Mouse (Mus musculus) liver, embryonic 13.5 days (tissue): ENCODE results near the gene Mill2. TPM values are rescaled to one million over a fixed set of nuclear protein-coding genes. Genes with fewer than 3 reads are reported as not detected.
A peak's percentile ranks its signal among the peaks of the same experiment; 100 is the strongest.
"Not testable (repeated sequence)": the region's sequence is repeated elsewhere in the genome, so short reads cannot be mapped to it uniquely, and the experiment has no call there.

Experiments used
- ATAC-seq: fragments of 200-750 bp; cut with Nextera tagmentation; 2 replicates; pipeline ENCODE4 v1.8.0; 2017; ENCODE audit warnings: low read depth, mild to moderate bottlenecking, moderate number of reproducible peaks, moderate library complexity
- DNase-seq: peaks from one replicate; pipeline ENCODE4 v3.0.0; 2022
- H3K27ac ChIP-seq: fragments of 300-500 bp; sonication (generic); 2 replicates; pipeline ENCODE4 v1.5.1; 2015; ENCODE audit warnings: moderate library complexity, mild to moderate bottlenecking, inconsistent platforms
- H3K27me3 ChIP-seq: fragments of 300-500 bp; sonication (generic); 2 replicates; pipeline ENCODE4 v1.6.1; 2015; ENCODE audit warnings: mild to moderate bottlenecking, inconsistent platforms
- H3K36me3 ChIP-seq: fragments of 300-500 bp; sonication (generic); 2 replicates; pipeline ENCODE4 v1.6.1; 2015; ENCODE audit warnings: mild to moderate bottlenecking, inconsistent platforms
- H3K4me1 ChIP-seq: fragments of 300-500 bp; sonication (generic); replicated peaks from 2 replicates; pipeline ENCODE4 v1.6.1; 2015; ENCODE audit warnings: inconsistent platforms
- H3K4me2 ChIP-seq: fragments of 300-500 bp; sonication (generic); 2 replicates; pipeline ENCODE4 v1.6.1; 2015; ENCODE audit warnings: inconsistent platforms, mild to moderate bottlenecking, moderate library complexity
- H3K4me3 ChIP-seq: fragments of 300-500 bp; sonication (generic); replicated peaks from 2 replicates; pipeline ENCODE4 v1.5.1; 2015; ENCODE audit warnings: mild to moderate bottlenecking, inconsistent platforms
- H3K9ac ChIP-seq: fragments of 300-500 bp; sonication (generic); 2 replicates; pipeline ENCODE4 v1.6.1; 2015; ENCODE audit warnings: mild to moderate bottlenecking, inconsistent platforms
- H3K9me3 ChIP-seq: fragments of 300-500 bp; sonication (generic); replicated peaks from 2 replicates; pipeline ENCODE4 v1.6.1; 2016; ENCODE audit warnings: inconsistent platforms
- WGBS: fragments of 180-500 bp; shearing (Covaris S2); methylation state at CpG from one replicate; pipeline ENCODE4 v1.1.7; 2015; ENCODE audit not compliant: insufficient replicate concordance; 5-methylcytosine and 5-hydroxymethylcytosine counted together
- polyA plus RNA-seq: library from polyadenylated mRNA; unstranded; fragments of >200 nt; fragmentation: Nextera tagmentation; extraction: Ambion mirVana; gene quantifications from 2 replicates; pipeline ENCODE4 v1.2.1, GENCODE M21; 2015

Gene Mill2
- polyA plus RNA-seq, 1 experiment from 2014 or later = 0.20 TPM

DNA sequence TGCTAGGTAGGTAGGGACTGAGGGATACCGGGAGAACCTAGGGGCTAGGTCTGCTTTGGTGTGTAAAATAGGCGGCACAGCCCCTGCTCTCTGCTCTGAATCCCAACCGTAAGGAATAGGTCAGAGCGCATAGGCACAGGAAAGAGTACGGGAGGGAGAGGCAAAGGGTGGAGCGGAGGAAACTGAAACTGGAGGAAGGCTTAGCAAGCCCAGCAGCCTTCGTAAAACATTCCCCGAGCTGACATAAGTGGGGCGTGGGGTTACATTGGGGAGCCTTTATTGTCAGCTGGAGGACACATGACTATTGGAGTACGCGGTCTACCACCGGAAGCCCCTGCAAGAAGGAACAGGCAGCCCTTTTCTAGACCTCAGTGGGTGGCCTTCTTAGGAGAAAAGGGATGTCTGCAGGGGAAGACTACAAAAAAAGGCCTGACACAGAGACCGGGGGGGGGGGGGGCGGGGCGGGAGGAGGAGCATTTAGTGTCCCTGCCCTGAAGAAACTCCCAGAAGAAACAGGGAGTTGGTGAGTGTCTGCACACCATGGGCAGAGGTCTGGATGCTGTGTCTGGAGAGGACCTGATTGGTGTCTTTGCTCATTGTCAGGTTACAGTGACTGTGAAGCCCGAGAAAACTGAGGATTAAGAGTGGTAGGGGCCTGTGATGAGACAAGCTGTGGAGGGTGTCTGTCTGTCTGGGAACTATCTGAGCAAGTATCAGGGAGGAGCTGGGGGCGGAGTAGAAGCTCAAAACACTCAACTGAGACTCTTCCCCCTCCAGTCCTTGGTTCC lies 814 bp downstream of the Mill2 start:
- peak overlapping the region; percentile 26; the same call in 1 of the 2 replicates for H3K9ac ChIP-seq
- DNase-seq = no peak
- H3K4me3 ChIP-seq = peak overlapping the region; percentile 39
- no peaks in the 10 kb centered on the region for H3K9me3 ChIP-seq
- peak overlapping the region; percentile 55 for H3K4me2 ChIP-seq
- H3K27me3 ChIP-seq = no peaks in the 10 kb centered on the region
- no peaks in the 10 kb centered on the region for H3K36me3 ChIP-seq
- ATAC-seq = peak; percentile 57; the same call in 1 of the 2 replicates
- H3K4me1 ChIP-seq = peaks cover 14% of the 10 kb centered on the region; the same call in 1 of the 2 replicates
- WGBS = 5% methylated on average over 14 of the region's 17 CpGs
- no peak overlapping the region for H3K27ac ChIP-seq

DNA sequence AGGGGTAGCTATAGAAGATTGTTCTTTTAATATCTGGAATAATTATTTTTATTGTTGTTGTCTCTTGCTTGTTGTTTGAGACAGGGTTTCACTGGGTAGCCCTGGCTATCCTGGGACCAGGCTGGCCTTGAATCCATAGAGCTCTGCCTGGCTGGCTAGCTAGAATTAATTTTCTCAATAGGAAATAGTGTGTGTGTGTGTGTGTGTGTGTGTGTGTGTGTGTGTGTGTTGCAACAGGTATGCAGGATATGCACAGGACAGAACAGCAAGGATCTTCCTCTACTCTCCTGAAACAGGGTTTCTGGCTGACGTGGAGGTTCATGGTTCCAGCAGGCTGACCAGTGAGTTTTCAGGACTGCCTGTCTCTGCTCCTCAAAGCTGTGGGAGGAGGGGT lies 1.4 kb downstream of the Mill2 start:
- H3K27ac ChIP-seq = no peak overlapping the region
- H3K4me1 ChIP-seq = peaks cover 14% of the 10 kb centered on the region; the same call in 1 of the 2 replicates
- ATAC-seq (no peak), DNase-seq (no peak)
- 35% methylated on average over 1 of the region's 1 CpGs for WGBS
- H3K27me3 ChIP-seq = no peaks in the 10 kb centered on the region
- no peaks in the 10 kb centered on the region for H3K9me3 ChIP-seq
- H3K36me3 ChIP-seq = no peaks in the 10 kb centered on the region
- H3K4me2 ChIP-seq = peak overlapping the region; percentile 45
- no peak overlapping the region for H3K9ac ChIP-seq
- H3K4me3 ChIP-seq = no peak overlapping the region

DNA sequence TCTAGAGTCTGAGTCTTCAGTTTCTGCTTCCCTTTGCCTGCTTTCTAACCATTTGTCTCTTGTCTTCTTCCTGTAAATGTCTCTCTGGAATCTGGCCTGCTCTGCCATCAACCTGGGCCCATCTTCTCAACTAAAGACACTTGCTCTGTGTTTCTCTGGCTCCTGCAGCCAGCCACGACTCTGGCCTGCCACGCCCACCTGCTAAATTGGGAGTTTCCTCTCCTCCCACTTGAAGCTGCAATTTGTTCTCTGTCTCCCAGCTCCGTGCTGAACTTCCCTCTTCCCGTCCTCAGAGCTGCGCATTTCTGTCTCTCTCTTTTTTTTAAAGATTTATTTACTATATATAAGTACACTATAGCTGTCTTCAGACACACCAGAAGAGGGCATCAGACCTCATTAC lies 5.0 kb downstream of the Mill2 start:
- DNase-seq = no peak
- 16% methylated on average over 5 of the region's 5 CpGs for WGBS
- Histone ChIP-seq H3K4me1 (peaks cover 14% of the 10 kb centered on the region; the same call in 1 of the 2 replicates), H3K27me3 (no peaks in the 10 kb centered on the region), H3K4me3 (no peak overlapping the region), H3K27ac (no peak overlapping the region), H3K4me2 (no peak overlapping the region), H3K36me3 (no peaks in the 10 kb centered on the region), H3K9ac (no peak overlapping the region), H3K9me3 (no peaks in the 10 kb centered on the region)
- no peak for ATAC-seq

DNA sequence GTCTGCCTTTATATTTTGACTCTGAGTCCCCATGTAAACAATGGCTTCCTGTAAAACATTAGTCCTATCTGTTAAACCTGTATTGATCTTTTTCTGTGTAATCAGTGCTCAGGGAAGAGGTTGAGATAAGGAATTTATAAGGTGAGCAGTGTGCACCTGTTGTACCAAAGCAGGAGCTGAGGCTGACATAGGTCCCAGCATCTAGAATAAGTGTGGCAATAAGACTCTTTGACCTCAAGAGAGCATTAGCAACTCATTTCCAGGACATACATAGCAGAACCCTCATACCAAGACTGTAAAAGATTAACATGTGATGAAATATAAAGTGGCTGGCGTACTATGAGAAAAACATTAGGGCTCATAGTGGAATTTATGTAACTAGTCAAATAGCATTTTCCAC lies 8.6 kb downstream of the Mill2 start:
- no peak for DNase-seq
- 78% methylated on average over 1 of the region's 1 CpGs for WGBS
- no peaks in the 10 kb centered on the region for H3K9me3 ChIP-seq
- no peak overlapping the region for H3K9ac ChIP-seq
- H3K36me3 ChIP-seq = no peaks in the 10 kb centered on the region
- H3K27ac ChIP-seq = no peak overlapping the region
- H3K4me1 ChIP-seq = no peaks in the 10 kb centered on the region
- H3K27me3 ChIP-seq = no peaks in the 10 kb centered on the region
- no peak overlapping the region for H3K4me2 ChIP-seq
- ATAC-seq = no peak
- no peak overlapping the region for H3K4me3 ChIP-seq

DNA sequence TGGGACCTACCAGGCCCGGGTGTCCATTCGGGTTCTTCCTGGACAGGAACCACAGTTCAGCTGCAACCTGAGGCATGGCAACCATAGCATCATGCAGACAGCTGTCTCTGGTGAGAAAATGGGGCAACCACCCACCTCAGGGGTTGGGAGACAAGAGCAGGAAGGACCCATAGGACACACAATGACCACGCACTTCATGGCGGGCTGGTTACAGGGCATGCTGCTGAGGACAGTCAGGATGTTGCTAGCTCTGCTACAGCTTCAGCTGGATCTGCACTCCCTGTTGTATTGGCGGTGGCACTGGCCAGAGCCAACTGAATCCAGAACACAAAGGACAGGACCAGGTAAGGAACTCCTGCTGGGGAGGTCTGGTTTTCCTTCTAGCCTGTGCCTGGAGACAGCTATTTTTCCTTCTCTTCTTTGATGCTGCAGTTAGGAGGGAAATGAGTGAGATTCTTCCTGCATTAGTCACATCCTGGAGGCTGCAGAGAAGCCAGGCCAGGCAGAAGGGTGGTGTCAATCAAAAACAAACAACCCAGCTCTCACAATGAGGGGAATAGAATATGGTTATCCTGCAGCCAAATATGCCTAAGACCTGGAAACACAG lies 18.6 kb downstream of the Mill2 start:
- H3K27me3 ChIP-seq = no peaks in the 10 kb centered on the region
- ATAC-seq = no peak
- H3K4me2 ChIP-seq = no peak overlapping the region
- WGBS = 37% methylated on average over 5 of the region's 5 CpGs
- no peaks in the 10 kb centered on the region for H3K4me1 ChIP-seq
- H3K9me3 ChIP-seq = no peaks in the 10 kb centered on the region
- no peak overlapping the region for H3K4me3 ChIP-seq
- H3K36me3 ChIP-seq = no peaks in the 10 kb centered on the region
- no peak overlapping the region for H3K9ac ChIP-seq
- no peak for DNase-seq
- H3K27ac ChIP-seq = no peak overlapping the region

DNA sequence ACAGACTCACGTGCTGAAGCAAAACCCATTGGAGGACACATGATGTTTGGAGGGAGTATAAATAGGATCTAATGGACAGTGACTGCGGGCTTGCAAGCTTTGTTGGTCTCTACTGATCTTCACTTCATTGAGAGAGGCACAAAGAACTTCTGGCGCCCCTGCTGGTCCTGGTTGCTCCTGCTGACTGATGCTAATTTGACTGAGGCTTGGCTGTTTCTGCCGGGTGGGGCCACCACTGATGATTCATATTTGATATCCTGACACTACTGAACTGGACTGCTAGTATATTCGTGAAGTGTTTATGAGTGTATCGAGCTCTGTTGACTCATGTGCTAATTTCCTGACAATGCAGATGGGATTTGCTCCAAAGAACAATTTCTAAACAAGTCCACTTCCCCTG lies 23.0 kb downstream of the Mill2 start:
- H3K4me1 ChIP-seq = no peaks in the 10 kb centered on the region
- H3K4me3 ChIP-seq = no peak overlapping the region
- ATAC-seq = no peak
- H3K9me3 ChIP-seq = no peaks in the 10 kb centered on the region
- WGBS = 68% methylated on average over 6 of the region's 6 CpGs
- no peak for DNase-seq
- no peak overlapping the region for H3K4me2 ChIP-seq
- H3K27ac ChIP-seq = no peak overlapping the region
- H3K9ac ChIP-seq = no peak overlapping the region
- H3K36me3 ChIP-seq = no peaks in the 10 kb centered on the region
- no peaks in the 10 kb centered on the region for H3K27me3 ChIP-seq

DNA sequence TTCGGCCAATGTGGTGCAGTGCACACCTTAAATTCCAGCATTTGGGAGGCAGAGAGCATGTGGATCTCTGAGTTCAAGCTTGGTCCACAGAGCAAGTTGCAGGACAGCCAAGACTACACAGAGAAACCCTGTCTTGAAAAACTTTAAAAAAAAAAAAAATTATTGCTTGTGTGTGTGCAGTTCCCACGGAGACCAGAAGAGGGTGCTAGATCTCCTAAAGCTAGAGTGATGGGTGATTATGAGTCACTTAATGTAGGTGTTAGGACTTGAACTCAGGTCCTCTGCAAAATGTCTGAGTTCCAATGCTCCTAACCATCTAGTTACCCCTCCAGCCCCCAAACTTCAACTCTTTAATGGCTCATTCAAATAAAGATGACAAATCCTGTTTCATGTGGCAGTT lies 28.7 kb downstream of the Mill2 start:
- no peak for DNase-seq
- ATAC-seq = no peak
- peaks cover 8% of the 10 kb centered on the region for H3K27me3 ChIP-seq
- WGBS = 60% methylated on average over 2 of the region's 2 CpGs
- H3K36me3 ChIP-seq = no peaks in the 10 kb centered on the region
- H3K4me3 ChIP-seq = no peak overlapping the region
- H3K4me1 ChIP-seq = 0 out of 2 replicates have a peak, but pooled peaks cover 4% of the 10 kb centered on the region
- no peak overlapping the region for H3K9ac ChIP-seq
- no peak overlapping the region for H3K4me2 ChIP-seq
- no peak overlapping the region for H3K27ac ChIP-seq
- no peaks in the 10 kb centered on the region for H3K9me3 ChIP-seq

- not testable (repeated sequence) for H3K4me2 ChIP-seq, H3K9ac ChIP-seq, H3K27me3 ChIP-seq, H3K4me1 ChIP-seq, H3K9me3 ChIP-seq, H3K36me3 ChIP-seq, H3K27ac ChIP-seq, DNase-seq, ATAC-seq, H3K4me3 ChIP-seq
- WGBS = 82% methylated on average over 1 of the region's 8 CpGs
These were observed 31.3 kb downstream of the Mill2 start, which contains the start of gene Pglyrp1 for GRCm38 (mm10) chr7:18871031-18871430. TSS of gene Pglyrp1 (plus strand) at chr7:18871331.

GRCm38 (mm10) chr7:18872014-18872802 lies 32.4 kb downstream of the Mill2 start:
- Histone ChIP-seq H3K36me3 (no peaks in the 10 kb centered on the region), H3K4me3 (no peak overlapping the region), H3K9me3 (no peaks in the 10 kb centered on the region), H3K4me2 (peak overlapping the region; percentile 48), H3K27me3 (peaks cover 8% of the 10 kb centered on the region), H3K27ac (no peak overlapping the region), H3K9ac (no peak overlapping the region), H3K4me1 (0 out of 2 replicates have a peak, but pooled peaks cover 4% of the 10 kb centered on the region)
- WGBS = 33% methylated on average over 14 of the region's 14 CpGs
- ATAC-seq (no peak), DNase-seq (no peak)

GRCm38 (mm10) chr7:18872816-18873215 lies 33.0 kb downstream of the Mill2 start:
- H3K4me3 ChIP-seq = peak overlapping the region; percentile 28; the same call in 1 of the 2 replicates
- 8% methylated on average over 7 of the region's 7 CpGs for WGBS

GRCm38 (mm10) chr7:18873253-18873652 lies 33.5 kb downstream of the Mill2 start:
- H3K4me1 ChIP-seq = 0 out of 2 replicates have a peak, but pooled peaks cover 4% of the 10 kb centered on the region
- H3K4me2 ChIP-seq = peak overlapping the region; percentile 48
- no peak overlapping the region for H3K27ac ChIP-seq
- peak overlapping the region; percentile 28 for H3K4me3 ChIP-seq
- no peaks in the 10 kb centered on the region for H3K36me3 ChIP-seq
- DNase-seq (no peak), ATAC-seq (peak; percentile 34; the same call in 1 of the 2 replicates)
- no peaks in the 10 kb centered on the region for H3K9me3 ChIP-seq
- H3K27me3 ChIP-seq = peaks cover 8% of the 10 kb centered on the region
- H3K9ac ChIP-seq = no peak overlapping the region
- WGBS = 1% methylated on average over 10 of the region's 10 CpGs

More at GRCm38 (mm10) chr7:18872816-18873215, 33.0 kb downstream of the Mill2 start:
- no peak for ATAC-seq
- Histone ChIP-seq H3K27me3 (peaks cover 8% of the 10 kb centered on the region), H3K4me2 (peak overlapping the region; percentile 48), H3K9ac (no peak overlapping the region), H3K36me3 (no peaks in the 10 kb centered on the region), H3K4me1 (0 out of 2 replicates have a peak, but pooled peaks cover 4% of the 10 kb centered on the region), H3K27ac (no peak overlapping the region), H3K9me3 (no peaks in the 10 kb centered on the region)
- no peak for DNase-seq
